Mouse (Mus musculus) heart, embryonic 12.5 days (tissue): Measurements from ENCODE around the gene Nme1. TPM values are rescaled to one million over a fixed set of nuclear protein-coding genes. Genes with fewer than 3 reads are reported as not detected.

ENCODE experiments used
- ATAC-seq: fragments of 200-750 bp; cut with Nextera tagmentation; 2 replicates; pipeline ENCODE4 v1.8.0; 2017; ENCODE audit warnings: moderate TSS enrichment, moderate library complexity; ENCODE audit not compliant: insufficient number of reproducible peaks, low FRiP score
- H3K27ac ChIP-seq: fragments of 300-500 bp; sonication (generic); 2 replicates; pipeline ENCODE4 v1.5.1; 2016; ENCODE audit warnings: mild to moderate bottlenecking, moderate library complexity; ENCODE audit not compliant: poor library complexity, severe bottlenecking
- H3K27me3 ChIP-seq: fragments of 300-500 bp; sonication (generic); replicated peaks from 2 replicates; pipeline ENCODE4 v1.6.1; 2016; ENCODE audit warnings: mild to moderate bottlenecking, moderate library complexity
- H3K36me3 ChIP-seq: fragments of 300-500 bp; sonication (generic); 2 replicates; pipeline ENCODE4 v1.6.1; 2016; ENCODE audit warnings: mild to moderate bottlenecking, moderate library complexity
- H3K4me1 ChIP-seq: fragments of 300-500 bp; sonication (generic); replicated peaks from 2 replicates; pipeline ENCODE4 v1.6.1; 2016; ENCODE audit warnings: mild to moderate bottlenecking
- H3K4me2 ChIP-seq: fragments of 300-500 bp; sonication (generic); 2 replicates; pipeline ENCODE4 v1.6.1; 2016; ENCODE audit warnings: mild to moderate bottlenecking, moderate library complexity
- H3K4me3 ChIP-seq: fragments of 300-500 bp; sonication (generic); 2 replicates; pipeline ENCODE4 v1.5.1; 2016; ENCODE audit warnings: mild to moderate bottlenecking
- H3K9ac ChIP-seq: fragments of 300-500 bp; sonication (generic); 2 replicates; pipeline ENCODE4 v1.6.1; 2016; ENCODE audit warnings: mild to moderate bottlenecking, moderate library complexity
- H3K9me3 ChIP-seq: fragments of 300-500 bp; sonication (generic); replicated peaks from 2 replicates; pipeline ENCODE4 v1.6.1; 2016; ENCODE audit warnings: mild to moderate bottlenecking, moderate library complexity
- WGBS: fragments of 180-500 bp; shearing (Covaris S2); methylation state at CpG from one replicate; pipeline ENCODE4 v1.1.7; 2016; 5-methylcytosine and 5-hydroxymethylcytosine counted together
- polyA plus RNA-seq: library from polyadenylated mRNA; unstranded; fragments of >200 nt; fragmentation: Nextera tagmentation; extraction: Ambion mirVana; gene quantifications from 2 replicates; pipeline ENCODE4 v1.2.1, GENCODE M21; 2016

Gene Nme1
- polyA plus RNA-seq: 88.4 and 101 TPM in 2 replicates

DNA sequence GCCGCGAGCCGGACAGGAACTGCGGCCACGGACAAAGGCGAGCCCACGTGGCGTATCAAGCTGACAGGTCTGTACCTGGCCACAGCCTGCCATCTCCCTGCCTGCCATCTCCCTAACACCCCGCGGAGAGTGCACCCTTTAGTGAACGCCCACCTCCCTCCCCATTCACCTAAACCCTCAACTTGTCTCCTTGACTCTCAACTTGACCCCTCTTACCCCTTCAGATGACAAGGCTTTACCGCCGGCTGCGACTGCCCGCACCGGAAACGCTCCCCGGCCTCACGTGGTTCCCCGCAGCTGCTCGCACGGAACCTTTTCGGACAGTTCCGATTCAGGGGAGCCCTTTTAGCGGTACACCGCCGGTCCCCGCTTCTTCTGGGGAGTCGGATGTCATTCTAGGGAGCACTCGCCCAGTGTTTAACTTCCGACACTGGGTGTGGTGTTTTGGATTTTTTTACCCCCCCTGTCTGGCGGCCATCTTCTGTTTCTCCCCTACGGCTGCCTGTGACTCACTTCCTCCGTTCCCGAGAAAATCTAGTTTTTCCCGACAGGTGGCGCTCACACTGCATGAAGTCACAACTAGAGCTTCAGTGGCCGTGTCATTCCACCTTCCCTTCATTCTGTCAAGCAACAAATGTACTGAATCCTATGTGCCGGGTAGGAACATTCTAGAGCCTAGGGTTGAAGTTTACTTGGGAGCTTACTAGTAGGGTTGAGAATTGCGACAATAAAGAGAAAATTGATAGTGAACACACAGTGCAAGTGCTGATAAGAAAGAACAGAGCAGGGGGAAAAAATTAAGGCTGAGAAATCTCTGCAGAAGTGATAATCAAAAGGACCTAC, at the start of gene Nme1, which contains the start of gene Gm20390:
Nme1 (minus strand) TSS at position 517 of the 843 bp plus-strand sequence.
Gm20390 (minus strand) TSS at position 289 of the 843 bp plus-strand sequence.
- Histone ChIP-seq H3K36me3 (peaks cover 30% of the 10 kb centered on the region), H3K4me1 (peaks cover 14% of the 10 kb centered on the region), H3K27me3 (no peaks in the 10 kb centered on the region), H3K9ac (peak within 1 kb of the TSS; percentile 82), H3K4me3 (peak within 1 kb of the TSS; percentile 73), H3K27ac (peak within 1 kb of the TSS; percentile 61), H3K4me2 (peak within 1 kb of the TSS; percentile 82), H3K9me3 (no peaks in the 10 kb centered on the region)
- peak; percentile 94 for ATAC-seq
- WGBS: under 1% methylated on average over 40 of the region's 40 CpGs

DNA sequence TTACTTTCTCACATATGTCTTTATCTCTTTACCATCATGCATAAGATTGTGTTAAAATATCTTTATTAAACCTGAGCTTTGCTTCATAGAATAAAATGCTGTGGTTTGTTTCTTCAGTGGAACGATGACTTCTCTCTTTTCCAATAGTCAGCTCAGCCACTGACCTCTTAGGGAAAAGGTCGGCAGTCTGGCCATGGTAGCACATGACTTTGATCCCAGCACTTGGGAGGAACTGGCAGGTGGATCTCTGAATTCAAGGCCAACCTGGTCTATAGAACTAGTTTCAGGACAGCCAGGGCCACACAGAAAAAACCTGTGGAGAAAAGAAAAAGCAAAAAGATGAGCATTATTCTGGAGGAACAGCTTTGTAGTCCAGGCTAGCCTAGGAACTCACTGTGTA, 35.0 kb upstream of the Nme1 start:
- no peak overlapping the region for H3K9ac ChIP-seq
- no peaks in the 10 kb centered on the region for H3K9me3 ChIP-seq
- no peaks in the 10 kb centered on the region for H3K27me3 ChIP-seq
- no peak for ATAC-seq
- 87% methylated on average over 2 of the region's 2 CpGs for WGBS
- 0 out of 2 replicates have a peak, but pooled peaks cover 3% of the 10 kb centered on the region for H3K36me3 ChIP-seq
- H3K4me2 ChIP-seq: no peak overlapping the region
- no peak overlapping the region for H3K27ac ChIP-seq
- H3K4me3 ChIP-seq: no peak overlapping the region
- H3K4me1 ChIP-seq: peaks cover 6% of the 10 kb centered on the region; the same call in 1 of the 2 replicates

DNA sequence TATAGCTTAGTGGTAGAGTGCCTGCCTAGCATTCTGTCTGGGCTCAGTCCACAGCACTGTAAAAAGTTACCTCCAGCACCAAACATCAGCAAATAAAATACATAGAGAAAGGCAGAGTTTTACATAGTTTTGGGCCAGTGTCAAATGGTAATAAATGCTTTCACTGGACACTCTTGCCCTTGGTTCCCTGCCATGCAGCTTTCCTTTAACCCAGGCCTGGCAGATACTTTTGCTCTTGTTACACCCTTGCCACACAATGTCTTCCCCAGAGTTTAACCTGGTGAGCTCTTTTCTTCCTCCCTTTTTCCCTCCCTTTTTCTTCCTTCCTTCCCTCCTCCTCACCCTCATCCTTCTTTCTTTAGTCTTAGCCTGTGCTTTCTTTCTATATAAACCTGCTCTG, 31.0 kb upstream of the Nme1 start:
- Histone ChIP-seq H3K9ac (no peak overlapping the region), H3K27me3 (no peaks in the 10 kb centered on the region), H3K4me3 (no peak overlapping the region), H3K9me3 (no peaks in the 10 kb centered on the region), H3K36me3 (0 out of 2 replicates have a peak, but pooled peaks cover 3% of the 10 kb centered on the region), H3K4me1 (peaks cover 23% of the 10 kb centered on the region), H3K27ac (no peak overlapping the region), H3K4me2 (no peak overlapping the region)
- ATAC-seq: no peak

DNA sequence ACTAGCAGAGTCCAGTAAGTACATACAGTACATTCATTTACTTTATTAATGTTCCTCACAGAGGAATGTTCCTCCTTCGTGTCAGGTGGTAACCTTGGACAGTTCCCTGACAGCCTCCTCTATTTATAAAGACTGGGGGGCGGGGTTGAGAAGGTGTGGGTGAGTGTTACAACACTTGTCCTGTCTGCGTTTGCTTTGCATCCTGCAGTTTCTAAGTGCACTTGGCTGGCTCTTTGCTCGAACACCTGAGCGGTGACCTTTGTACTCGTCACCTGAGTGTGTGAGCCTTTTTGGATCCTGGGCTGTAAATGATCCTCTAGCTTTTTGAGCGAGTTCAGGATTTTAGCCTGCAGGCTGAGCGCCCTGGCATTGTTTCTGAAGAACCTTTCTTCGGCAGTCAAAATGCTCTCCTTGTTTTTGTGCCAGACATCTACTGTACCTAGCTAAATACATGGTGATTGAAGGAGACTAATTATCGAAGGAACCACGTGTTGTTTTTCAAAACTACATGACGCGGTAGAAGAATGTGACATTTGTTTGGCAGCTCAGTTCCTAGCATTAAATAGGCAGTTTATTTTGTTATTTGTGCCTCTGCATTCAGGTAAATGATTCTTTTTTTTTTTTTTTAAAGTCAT, 28.9 kb upstream of the Nme1 start:
- Histone ChIP-seq H3K4me3 (peak overlapping the region; percentile 94), H3K4me2 (peak overlapping the region; percentile 82), H3K27ac (no peak overlapping the region), H3K4me1 (peaks cover 23% of the 10 kb centered on the region), H3K36me3 (no peaks in the 10 kb centered on the region), H3K9me3 (no peaks in the 10 kb centered on the region), H3K9ac (peak overlapping the region; percentile 54), H3K27me3 (no peaks in the 10 kb centered on the region)
- WGBS: 30% methylated on average over 13 of the region's 13 CpGs
- no peak for ATAC-seq

DNA sequence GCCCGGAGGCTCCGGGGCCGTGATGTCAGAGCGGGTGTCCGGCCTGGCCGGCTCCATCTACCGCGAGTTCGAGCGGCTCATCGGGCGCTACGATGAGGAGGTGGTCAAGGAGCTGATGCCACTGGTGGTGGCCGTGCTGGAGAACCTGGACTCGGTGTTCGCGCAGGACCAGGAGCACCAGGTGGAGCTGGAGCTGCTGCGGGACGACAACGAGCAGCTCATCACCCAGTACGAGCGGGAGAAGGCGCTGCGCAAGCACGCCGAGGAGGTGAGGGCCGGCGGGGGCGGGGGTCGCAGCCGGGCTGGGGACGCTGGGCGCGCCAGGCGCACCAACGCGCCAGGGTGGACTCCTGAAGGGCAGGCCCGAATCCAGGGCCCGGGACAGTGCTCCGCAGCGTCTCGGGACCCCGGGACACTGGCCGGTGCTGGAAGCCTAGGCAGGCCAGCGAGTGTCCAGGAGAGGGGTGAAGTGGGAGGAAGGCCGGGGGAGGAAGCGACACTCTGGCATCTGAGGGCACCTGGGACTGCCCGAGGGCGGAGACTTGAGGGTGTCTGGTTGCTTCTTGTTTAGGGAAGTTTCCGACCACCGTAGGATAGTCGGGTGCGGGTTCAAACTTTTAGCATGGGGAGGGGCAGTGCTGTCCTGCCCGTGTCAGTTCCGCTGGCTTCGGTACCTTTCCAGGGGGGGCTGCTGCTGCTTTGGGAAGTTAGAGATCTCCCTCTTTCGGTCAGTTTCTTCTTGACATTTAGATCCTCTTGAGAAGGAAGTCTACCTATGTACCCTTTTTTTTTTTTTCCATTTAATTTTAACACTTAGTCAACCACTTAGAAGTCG, 28.2 kb upstream of the Nme1 start:
- Histone ChIP-seq H3K36me3 (no peaks in the 10 kb centered on the region), H3K9me3 (no peaks in the 10 kb centered on the region), H3K4me2 (peak overlapping the region; percentile 82), H3K9ac (peak overlapping the region; percentile 90), H3K4me3 (peak overlapping the region; percentile 94), H3K4me1 (peaks cover 23% of the 10 kb centered on the region), H3K27me3 (no peaks in the 10 kb centered on the region), H3K27ac (peak overlapping the region; percentile 99)
- WGBS: under 1% methylated on average over 58 of the region's 58 CpGs
- ATAC-seq: peak; percentile 17

DNA sequence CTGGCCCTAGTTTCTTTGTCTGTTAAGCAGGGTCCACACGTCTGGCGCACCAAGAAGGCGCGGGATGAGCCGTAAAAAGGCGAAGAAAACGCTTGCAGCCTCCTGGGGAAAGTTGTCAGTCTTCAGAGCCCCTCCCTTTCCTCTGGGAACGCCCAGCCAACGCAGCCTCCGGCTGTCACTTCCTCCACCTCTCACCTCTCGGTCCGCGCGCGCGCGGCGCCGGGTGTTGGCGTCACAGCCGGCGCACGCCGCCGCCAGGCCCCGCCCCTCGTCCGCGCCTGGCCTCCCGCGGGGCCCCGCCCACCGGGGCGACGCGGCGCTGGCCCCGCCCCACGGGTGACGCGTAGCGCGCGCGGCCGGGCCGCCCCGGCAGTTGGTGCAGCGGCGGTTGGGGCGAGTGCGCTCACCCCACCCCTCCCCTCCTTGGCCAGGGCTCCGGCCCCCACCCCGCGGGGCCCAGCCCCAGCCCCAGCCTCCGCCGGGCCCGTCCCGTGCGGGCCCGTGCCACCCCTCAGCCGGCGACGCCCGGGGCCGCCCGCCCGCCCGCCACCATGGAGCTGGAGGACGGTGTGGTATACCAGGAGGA, 27.5 kb upstream of the Nme1 start, which contains the start of gene Spag9:
Spag9 (plus strand) TSS at position 372 of the 586 bp plus-strand sequence.
- Histone ChIP-seq H3K27ac (peak within 1 kb of the TSS; percentile 99), H3K4me1 (peaks cover 23% of the 10 kb centered on the region), H3K9ac (peak within 1 kb of the TSS; percentile 90), H3K9me3 (no peaks in the 10 kb centered on the region), H3K4me2 (peak within 1 kb of the TSS; percentile 82), H3K4me3 (peak within 1 kb of the TSS; percentile 94), H3K27me3 (no peaks in the 10 kb centered on the region), H3K36me3 (no peaks in the 10 kb centered on the region)
- under 1% methylated on average over 50 of the region's 70 CpGs for WGBS
- ATAC-seq: peak; percentile 93

DNA sequence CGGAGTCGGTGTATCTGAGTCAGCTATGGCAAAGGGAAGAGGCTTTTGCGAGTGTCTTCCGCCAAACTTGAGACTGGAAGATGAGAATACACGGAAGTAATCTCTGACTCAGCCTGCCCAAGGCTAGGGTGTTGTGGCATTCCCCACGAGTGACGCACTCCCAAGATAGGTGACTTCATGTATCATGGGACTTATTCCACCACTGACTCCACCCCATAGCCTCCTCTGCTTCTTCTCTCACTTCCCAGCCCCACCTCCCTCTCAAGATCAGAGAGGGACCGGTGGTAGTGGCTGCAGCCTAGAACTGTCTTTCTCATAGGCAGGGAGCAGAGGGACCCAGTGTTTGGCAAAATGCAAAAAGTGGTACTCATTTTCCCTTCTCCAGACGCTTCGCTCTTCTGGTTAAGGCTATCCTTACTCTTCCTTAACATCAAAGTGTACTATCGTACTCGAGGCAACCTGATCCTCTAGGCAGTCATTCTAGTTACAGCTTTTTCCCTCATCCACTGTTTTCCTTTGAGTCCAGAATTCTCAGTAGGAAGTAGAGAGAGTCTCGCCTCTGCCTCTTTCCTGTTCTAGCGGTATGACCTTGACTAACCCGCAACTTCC, 26.9 kb upstream of the Nme1 start:
- peak; percentile 82 for ATAC-seq
- 3% methylated on average over 15 of the region's 15 CpGs for WGBS

DNA sequence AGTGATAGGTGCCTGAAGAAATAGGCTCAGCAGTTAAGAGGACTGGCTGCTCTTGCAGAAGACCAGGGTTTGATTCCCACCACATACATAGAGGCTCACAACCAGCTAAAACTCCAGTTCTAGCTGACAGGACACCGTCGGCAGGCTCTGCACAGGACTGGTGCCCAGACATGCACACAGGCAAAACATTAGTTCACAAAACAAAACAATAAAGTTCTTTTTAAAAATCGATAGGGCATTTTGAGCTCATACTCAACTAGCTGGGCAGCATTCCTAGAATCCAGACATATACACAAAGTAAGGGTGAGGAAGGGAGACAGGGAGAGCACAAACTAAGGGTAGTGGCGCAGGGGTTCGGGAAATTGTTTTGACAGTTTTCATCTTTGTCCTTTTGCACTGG, 26.2 kb upstream of the Nme1 start:
- H3K4me3 ChIP-seq: peak overlapping the region; percentile 94
- peak overlapping the region; percentile 82 for H3K4me2 ChIP-seq
- H3K36me3 ChIP-seq: no peaks in the 10 kb centered on the region
- H3K27ac ChIP-seq: peak overlapping the region; percentile 99
- 57% methylated on average over 5 of the region's 5 CpGs for WGBS
- no peak for ATAC-seq
- no peaks in the 10 kb centered on the region for H3K27me3 ChIP-seq
- H3K4me1 ChIP-seq: peaks cover 25% of the 10 kb centered on the region
- peak overlapping the region; percentile 82 for H3K9ac ChIP-seq
- no peaks in the 10 kb centered on the region for H3K9me3 ChIP-seq

More for the DNA sequence above, 26.9 kb upstream of the Nme1 start:
- no peaks in the 10 kb centered on the region for H3K9me3 ChIP-seq
- peaks cover 23% of the 10 kb centered on the region for H3K4me1 ChIP-seq
- H3K36me3 ChIP-seq: no peaks in the 10 kb centered on the region
- H3K4me2 ChIP-seq: peak overlapping the region; percentile 82
- no peaks in the 10 kb centered on the region for H3K27me3 ChIP-seq
- H3K9ac ChIP-seq: peak overlapping the region; percentile 82
- H3K4me3 ChIP-seq: peak overlapping the region; percentile 94
- peak overlapping the region; percentile 99 for H3K27ac ChIP-seq

DNA sequence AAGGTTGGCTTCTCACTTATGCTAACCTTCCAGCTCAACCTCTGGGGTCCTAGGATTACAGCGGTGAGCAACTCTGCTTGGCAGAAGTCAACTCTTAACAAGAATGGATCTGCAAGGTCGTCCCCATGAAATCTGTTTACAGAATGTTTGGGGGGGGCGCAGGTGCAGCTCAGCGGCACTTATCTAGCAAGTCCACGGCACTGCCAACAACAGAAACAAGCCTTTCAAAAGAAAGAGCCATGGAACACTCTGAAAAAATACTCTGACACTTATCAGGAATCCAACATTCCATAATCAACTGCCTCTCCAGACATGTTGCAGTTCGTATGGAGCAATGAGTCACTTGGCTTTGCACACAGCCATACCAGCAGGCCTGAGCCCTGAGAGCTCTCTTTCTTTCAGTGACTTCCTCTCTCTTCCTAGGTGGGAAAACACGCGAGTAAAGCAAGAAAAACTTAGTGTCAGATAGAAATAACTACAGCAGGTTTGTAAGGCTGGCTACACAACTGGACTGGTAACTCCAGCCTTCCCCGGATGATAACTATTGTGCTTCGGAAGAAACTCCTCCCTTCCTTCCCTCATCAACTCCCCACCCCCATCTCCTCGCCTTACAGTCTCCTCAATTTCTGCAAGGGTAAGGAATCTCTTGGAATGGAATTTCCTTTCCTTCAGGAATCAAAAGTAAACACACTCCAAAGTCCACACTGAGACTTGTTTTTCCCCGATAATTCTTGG, 20.2 kb upstream of the Nme1 start:
- Histone ChIP-seq H3K27me3 (no peaks in the 10 kb centered on the region), H3K27ac (peak overlapping the region; percentile 95), H3K4me1 (peaks cover 23% of the 10 kb centered on the region), H3K4me3 (no peak overlapping the region), H3K9me3 (no peaks in the 10 kb centered on the region), H3K36me3 (no peaks in the 10 kb centered on the region), H3K4me2 (peak overlapping the region; percentile 46), H3K9ac (peak overlapping the region; percentile 17; the same call in 1 of the 2 replicates)
- 42% methylated on average over 12 of the region's 12 CpGs for whole genome bisulfite sequencing
- peak; percentile 59 for ATAC-seq
